Mouse (Mus musculus) spleen, postnatal 10 days (tissue): ENCODE measurements around the gene Thtpa.

ENCODE experiments used
- DNase-seq, 2 experiments: peaks; one replicate each; pipeline ENCODE4 v3.0.0; 2021 to 2022; ENCODE audit warnings: low spot score in 2 of 2

Thtpa gene

DNA sequence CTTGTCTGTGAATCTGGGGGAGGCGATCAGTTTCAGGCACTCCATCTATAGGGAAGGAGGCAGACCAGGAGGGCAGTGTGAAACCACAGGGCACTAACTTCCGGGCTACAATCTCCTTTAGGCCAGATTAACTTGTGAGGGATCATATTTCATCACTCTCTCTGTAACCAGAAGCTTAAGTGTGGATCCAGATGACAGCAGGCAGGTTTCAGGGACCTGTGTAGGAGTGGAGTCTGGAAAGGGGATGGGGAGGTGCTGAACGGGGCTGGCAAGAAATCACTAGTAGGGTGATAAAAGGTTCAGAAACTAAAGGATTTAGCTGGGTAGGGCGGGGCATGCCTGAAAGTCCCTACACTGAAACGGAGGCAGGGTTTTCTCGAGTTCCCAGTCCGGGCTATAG, 10.8 kb downstream of the Thtpa start:
- no peak for DNase-seq

DNA sequence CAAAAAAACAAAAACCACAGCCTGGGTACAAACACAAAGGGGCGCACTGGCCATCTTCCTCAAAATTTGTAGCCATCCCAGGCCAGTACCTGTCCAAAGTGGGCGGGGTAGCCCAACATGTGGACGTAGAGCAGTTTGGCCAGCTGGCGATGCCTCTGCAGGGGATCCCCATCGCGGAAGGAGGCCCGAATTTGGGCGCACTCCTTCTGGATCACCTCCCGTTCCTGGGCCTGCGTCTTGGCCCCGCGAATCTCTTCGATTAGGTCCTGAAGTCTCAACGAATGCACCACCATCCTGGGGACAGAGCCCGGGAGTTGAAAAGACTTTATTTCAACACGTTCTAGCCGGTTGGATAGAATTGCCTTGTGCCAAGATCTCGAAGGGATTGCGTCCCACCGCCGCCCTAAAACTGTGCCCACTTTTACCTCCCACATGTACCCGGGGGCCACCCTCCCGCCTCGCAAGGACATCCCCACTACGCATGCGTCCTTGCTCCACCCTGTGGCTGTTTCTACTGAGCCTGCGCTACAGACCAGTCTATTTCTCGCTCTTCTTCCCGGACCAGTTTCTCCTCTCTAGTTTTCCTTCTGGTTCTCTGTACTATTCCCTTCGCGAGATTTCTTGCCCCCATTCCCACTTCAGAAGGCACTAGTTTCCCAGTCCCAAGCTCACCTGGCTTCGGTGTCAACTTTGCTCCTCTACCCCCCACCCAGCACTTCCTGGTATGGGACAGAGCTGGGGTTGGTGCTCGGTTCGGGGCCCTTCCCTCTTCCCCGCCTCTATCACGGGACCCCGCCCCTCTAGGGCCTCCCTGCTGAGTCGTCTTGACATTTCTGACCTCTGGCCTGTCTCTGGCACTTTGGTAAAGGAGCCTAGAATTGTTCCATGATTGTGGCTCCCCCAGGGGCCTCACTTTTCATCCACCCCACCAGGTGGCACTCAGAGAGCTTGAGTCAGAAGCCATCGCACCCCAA, 11.5 kb downstream of the Thtpa start, which contains the start of gene Ap1g2:
TSS of gene Ap1g2 (minus strand) at position 758 of the 974 bp plus-strand sequence.
- DNase-seq, result peak; percentile 70 to 81

GRCm38 (mm10) chr14:55106990-55107389, 12.4 kb downstream of the Thtpa start:
- DNase-seq, result no peak

DNA sequence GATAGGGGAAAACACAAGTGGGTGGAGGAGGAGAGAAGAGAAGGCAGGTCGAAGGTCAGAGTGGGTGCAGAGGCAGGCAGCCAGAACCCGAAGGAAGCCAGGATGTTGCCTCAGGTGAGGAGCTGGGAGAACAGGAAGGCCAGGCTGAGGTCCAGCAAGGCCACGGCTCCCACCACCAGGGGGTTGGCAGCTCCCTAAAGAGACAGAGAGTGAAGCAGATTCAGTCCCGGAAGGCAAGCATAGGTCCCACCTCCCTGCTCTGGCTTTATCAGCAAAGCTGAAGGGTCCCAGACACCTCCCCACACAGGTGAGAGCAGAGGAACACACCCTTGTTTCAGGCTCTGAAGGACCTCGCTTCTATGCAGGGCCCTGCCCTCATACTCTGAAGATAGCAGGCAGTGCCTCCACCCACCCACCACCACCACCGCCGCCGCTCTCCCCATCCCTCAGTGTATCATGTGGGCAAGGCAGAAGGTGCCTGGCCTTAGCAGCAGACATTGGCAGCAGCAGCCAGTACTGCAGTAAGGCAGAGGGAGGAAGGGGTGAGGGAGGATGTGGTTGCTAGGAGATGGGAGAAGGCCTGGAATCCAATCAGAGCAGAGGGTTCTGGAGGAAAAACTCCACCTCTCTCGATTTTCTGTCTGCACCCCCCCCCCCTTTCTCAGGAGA, 13.8 kb downstream of the Thtpa start:
- no peak for DNase-seq

DNA sequence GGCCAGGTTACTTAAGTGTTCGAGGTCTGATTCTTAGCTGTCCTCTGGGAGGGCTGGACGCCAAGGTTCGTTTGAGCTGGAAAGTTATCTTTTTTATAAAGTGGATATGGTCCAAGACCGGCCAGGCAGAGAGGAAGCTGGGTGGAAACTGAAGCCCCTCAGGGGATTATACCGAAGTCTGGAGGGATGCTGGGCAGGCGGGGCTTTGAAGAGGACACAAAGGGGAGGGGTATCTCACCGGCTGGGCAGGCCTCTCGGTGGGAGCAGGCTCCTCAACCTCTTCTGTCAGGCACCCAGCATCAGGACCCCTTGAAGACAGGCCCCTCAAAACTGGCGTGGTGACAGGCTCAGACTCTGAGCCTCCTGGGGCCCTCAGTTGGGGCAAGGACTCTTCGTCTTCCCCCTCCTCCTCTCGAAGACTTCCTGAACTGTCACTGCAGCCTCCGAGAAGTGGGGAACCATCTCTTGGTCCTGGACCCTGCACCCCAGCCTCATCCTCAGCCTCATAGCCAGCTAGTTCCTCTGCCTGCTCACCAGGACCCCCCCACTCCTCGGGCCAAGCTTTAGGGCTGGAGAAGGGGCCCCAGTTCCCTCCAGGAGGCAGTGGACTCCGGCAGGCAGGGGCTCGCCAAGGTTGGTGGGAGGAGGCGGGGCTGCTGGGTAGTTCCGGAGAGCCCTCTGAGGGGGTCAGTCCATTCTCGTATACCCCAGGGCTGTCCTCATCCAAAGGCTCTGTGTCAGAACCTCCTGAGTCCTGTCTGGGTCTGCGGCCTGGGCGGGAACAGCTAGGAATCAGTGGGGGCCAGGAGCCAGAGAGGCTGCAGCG, 14.7 kb downstream of the Thtpa start:
- no peak for DNase-seq

- DNase-seq, result no peak
Observed at GRCm38 (mm10) chr14:55110076-55110475, 15.5 kb downstream of the Thtpa start.

- no peak for DNase-seq
Observed at GRCm38 (mm10) chr14:55111720-55112119, 17.1 kb downstream of the Thtpa start.

- no peak for DNase-seq
Observed at GRCm38 (mm10) chr14:55113351-55113974, 18.9 kb downstream of the Thtpa start.

- peak in 1 of 2 experiments; percentile 54 for DNase-seq
Observed at GRCm38 (mm10) chr14:55113975-55114645, 19.5 kb downstream of the Thtpa start.

GRCm38 (mm10) chr14:55114759-55115701, 20.4 kb downstream of the Thtpa start:
- no peak for DNase-seq

DNA sequence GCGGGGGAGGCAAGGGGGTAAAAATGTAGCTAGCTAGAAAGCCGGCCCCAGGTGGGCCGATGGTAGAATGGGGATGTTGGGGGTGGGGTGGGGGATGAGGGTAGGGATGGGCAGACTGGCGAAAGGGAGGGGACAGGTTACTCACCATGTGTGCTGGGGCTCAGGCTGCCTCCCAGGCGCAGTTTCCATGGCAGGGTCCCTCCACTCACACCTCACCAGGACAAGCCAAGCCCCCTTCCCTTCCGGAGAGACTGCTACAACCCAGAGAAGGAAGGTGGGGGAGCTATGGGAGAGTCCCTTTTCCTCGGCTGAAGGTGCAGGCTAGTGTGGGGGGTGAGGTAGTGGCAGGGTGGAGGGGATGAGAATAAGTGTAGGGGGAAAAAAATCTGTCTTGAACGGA, 21.3 kb downstream of the Thtpa start:
- no peak for DNase-seq

DNA sequence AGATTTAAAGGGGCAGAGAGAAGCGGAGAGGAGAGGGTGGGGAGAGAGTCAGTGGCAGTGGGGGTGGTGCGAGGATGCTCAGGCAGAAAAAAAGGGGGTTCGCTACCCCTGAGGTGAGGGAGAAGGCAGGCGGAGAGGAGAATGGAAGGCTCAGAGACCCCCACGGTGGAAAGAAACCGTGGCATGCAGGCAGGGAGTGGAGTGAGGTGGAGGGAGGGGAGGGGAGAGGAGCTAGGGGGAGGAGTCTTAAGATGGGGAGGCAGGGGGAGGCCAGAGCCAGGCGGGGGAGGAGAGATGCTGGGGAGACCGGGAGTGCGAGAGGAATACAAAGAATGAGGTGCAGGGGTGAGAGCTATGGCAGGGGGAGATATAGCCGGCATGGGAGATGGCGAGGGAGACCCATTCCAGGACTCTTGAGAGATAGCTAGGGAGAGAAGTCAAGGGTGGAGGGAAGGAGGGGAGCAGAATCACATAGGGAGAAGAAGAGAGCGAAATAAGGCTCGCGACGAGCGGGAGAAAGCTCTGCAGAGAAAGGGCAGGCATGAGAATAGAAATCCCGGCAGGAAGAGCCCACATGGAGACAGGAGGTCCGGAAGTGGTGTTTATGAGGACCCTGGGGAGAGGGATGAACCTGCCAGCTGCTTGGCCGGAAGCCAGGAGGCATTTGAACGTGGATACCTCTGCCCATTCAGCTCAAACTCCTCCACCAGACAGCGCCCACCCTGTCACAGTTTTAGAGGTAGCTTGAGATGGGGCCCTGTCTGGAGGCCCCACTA, 22.0 kb downstream of the Thtpa start, which contains the start of gene Jph4:
TSS of gene Jph4 (minus strand) at position 511 of the 776 bp plus-strand sequence.
- no peak for DNase-seq

GRCm38 (mm10) chr14:55118852-55119251, 24.3 kb downstream of the Thtpa start:
- DNase-seq, result no peak

DNA sequence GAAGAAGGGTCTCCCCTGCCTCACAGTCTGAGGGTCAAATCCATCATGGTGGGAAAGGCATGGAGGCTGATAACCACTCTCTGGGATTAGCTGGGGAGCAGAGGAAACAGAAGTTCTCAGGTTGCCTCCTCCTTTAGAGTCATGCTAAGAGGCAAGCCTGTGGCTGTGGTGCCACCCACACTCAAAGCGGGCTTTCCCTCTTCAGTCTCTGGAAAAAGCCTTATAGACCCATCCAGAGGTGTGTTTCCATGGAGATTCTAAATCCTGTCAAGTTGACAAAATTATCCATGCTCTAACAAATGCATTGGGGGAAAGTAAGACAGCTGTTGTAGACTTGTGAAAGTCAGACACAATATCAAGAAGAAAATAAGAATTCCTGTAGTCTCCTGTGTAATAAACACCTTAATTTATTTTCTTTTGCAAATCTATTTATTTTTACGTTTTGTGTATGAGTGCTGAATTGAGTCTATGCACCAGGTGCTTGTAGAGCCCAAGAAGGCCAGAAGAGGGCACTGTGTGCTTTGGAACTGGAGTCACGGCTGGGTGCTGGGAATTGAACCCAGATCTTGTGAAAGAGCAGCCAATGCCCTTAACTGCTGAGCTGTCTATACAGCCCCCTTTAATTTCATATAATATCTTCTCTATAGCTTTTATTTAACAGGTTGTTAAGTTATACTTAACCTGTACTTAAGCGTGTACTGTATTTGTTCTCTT, 25.0 kb downstream of the Thtpa start:
- DNase-seq, result no peak

DNA sequence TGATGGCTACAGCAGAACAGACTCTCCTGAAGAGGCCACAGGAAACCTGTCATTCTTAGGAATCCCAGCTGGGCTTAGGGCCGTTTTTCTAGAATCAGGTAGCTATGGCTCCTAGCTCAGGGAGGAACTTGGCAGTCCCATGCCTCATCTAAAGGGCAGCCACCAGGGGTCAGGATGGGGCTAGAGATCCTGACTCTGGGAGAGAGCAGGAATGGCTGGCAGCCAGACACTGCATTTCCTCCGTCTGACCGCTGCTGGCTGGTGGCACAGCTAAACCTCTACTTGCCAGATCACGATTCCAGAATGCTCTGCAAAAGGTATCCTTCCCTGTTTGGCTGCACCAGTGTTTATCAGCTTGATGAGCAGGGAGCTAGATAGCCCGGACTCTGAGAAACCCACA, 27.4 kb downstream of the Thtpa start:
- DNase-seq, result peak in 1 of 2 experiments; percentile 58

GRCm38 (mm10) chr14:55122359-55122758, 27.8 kb downstream of the Thtpa start:
- DNase-seq, result no peak

DNA sequence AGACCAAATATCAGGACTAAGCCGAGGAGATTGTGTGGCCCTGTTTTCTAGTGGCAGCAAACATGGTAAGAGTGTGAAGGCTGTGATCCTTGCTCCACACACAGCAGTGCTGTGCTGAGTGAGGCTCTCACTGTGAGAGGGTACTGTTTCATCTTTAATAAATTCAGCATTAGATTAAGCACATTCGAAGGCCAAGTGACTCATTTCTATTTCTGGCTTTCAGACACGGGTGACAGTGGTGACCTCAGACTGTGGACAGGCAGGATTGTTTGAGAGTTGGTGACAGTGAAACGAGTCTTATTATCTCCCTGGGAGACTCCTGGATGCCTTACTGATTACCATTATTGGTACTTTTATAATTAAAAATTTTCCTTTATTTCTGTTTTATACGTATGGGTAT, 31.1 kb downstream of the Thtpa start:
- no peak for DNase-seq

GRCm38 (mm10) chr14:55126521-55126920, 31.9 kb downstream of the Thtpa start:
- no peak for DNase-seq
